Mouse (Mus musculus): Measurements from ENCODE around the gene Mecom. TPM values are rescaled to one million over a fixed set of nuclear protein-coding genes. Genes with fewer than 3 reads are reported as not detected.
A peak's percentile ranks its signal among the peaks of the same experiment; 100 is the strongest.

Gene Mecom
- total RNA-seq, 2 experiments from 2014 or later = 16.9 to 21.6 TPM

DNA sequence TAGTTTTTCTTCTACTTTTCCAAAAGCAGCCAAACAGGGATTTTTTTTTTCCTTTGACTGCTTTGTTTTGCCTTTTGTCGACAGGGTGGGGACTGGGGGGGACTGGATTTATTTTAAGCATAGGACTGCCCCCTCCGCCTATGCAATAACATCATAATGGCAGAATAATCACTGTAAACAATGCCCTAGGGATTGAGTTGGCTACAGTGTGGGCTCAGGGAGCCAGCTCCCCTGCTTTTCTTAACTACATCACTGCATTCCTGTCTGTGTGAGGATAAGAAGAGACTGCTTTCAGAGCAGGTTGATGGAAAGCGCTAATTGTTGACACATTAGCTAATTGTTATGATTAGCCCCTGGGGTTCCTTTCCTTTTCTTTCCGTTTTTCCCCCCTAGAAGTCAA is 155.6 kb downstream of the Mecom start:
- DNase-seq = peak; percentile 15 to 27
- intact Hi-C loops (cut with DNase I) = no loop called here

DNA sequence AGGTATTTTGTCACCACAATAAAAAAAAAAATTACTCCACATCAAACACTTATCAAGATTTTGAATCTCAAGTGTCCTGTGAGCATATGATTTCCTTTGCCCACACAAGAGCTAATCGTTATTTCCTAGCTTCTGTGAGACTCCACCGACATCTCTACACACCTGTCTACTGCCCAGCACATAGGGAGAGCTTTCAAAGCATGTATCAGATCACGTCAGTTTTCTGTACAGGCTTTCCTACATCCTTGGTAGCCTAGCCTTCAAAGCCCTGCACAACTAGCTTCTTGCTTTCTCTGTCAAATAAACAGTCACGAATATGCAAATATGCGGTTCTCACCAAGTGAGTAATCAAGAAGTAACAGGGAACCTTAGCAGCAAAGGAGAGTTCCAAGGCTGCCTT is 157.5 kb downstream of the Mecom start:
- DNase-seq = no peak
- intact Hi-C loops (cut with DNase I) = no loop called here

DNA sequence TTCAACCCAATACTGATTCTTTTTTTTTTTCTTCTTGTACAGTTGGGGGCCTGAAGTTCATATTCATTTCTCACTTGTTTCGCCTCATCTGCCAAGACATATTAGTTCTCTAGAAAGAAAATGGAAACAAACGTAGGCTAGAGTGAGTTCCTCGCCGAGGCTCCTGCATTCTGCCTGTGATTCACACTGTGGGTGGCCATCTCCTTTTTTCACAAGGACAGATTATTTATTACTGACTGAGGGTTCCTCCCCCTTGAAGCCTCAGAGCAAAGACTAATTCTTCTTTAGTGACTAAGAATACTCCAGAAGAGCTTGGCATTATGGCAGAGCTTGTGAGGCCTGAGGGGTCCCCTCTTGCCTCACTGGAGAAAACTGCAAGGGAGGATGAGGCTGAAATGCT is 167.5 kb downstream of the Mecom start:
- DNase-seq = no peak
- intact Hi-C loops (cut with DNase I) = no loop called here

DNA sequence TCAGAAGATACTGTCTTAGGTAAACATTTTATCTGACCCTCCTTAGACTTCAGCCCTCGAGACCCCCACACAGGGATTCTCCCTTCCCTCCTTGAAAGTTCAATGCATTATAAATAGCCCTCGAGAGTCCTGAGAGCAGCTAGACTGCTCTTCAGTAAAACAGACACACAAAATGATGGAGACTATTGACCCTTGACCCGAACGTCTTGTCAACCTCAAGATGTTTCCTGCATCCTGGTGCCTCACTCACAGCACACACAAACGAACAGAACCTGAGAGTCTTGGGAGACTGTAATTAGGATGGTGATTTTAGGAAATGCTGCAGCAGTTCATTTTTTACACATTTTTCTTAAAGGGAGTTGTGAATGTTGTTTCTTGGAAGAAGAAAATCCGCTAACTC is 168.5 kb downstream of the Mecom start:
- intact Hi-C loops (cut with DNase I) = no loop called here

DNA sequence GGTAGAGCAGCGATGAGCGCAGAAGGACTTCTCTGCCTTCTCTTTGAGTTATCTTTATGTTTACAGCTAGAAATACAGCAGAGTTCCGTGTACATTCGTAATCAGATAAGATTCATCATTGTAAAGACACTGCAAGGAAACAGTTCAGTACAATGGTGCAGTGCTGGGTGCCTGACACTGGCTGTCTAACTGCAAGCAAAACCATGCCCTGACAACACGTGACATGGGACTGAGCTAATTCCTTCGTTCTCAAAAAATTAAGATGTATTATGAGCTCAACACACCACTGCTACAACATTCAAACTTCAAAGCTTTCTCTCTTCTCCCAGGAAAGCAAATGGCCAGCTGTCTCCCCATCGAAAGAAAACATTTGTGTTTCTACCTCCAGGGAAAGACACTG is 176.3 kb downstream of the Mecom start:
- intact Hi-C loops (cut with DNase I) = no loop called here
- no peak for DNase-seq

More for the DNA sequence above, 168.5 kb downstream of the Mecom start:
- DNase-seq = no peak

DNA sequence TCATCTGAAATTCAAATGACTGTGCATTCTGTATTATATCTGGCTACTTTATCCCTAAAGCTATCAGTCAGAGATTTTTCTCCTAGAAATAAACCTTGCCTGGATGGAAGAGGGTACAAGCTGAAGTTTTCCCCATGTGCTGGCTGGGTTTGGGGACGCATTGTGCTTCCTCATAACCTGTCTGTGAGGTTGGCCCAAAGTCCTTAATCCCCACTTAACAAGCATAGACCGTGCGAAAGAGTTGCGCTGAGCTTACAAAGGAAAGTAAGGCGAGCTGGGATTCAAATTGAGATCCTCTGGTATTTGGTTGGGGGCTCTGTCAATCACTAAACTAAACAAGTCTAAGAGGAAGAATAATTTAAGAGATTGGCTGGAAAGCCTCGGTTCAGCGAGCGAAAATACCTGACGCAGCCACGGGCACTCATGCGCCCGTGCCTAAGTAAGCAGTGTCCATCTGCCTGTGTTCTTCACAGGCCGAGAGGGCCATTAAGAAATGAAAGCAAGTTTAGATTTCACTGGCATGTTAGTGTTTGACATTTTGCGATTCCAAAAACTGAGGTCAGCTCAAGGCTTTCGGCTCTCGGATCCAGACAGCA is 176.8 kb downstream of the Mecom start:
- no peak for DNase-seq
- intact Hi-C loops (cut with DNase I) = no loop called here

DNA sequence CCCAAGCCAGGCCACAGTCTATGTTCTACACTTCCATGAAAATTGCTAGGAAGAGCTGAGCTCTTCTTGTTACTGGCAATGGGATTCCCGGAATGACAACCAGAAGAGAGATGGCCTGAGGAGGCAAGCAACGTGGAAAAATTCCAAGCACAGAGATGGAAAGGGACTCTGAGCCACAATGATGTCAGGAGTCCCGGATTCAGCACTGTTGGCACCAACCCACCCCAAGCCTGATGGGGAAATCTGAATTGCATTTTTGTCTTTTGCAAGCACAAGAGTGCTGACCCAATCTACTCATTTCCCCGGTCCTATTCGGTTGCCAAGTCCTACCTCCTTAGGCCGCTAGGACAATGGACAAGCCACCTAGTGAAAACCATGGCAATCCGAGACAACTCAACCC is 181.2 kb downstream of the Mecom start:
- DNase-seq = no peak
- intact Hi-C loops (cut with DNase I) = loop anchor here (5.0 kb wide), 1 partner anchor 141 kb away; no protein-coding TSS in a partner anchor

DNA sequence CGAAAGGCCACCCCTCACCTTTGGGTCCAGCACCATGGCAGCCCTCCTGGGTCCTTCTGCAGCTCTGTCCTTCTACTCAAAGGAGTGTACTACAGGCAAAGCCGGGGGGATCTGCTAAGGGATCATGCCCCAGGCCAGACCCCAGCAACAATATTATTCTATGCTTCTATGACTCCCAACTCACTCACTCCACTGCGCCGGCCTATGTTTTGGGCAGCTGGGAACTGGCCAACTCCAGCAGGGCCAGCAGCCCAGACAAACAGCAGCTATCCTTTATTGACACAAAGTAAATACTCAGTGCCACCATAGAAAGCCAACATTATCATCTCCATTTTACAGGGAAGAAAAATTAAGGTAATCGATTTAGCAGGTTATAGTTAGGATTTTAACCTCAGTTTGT is 186.6 kb downstream of the Mecom start:
- peak in 1 of 2 experiments; percentile 19 for DNase-seq
- intact Hi-C loops (cut with DNase I) = no loop called here

DNA sequence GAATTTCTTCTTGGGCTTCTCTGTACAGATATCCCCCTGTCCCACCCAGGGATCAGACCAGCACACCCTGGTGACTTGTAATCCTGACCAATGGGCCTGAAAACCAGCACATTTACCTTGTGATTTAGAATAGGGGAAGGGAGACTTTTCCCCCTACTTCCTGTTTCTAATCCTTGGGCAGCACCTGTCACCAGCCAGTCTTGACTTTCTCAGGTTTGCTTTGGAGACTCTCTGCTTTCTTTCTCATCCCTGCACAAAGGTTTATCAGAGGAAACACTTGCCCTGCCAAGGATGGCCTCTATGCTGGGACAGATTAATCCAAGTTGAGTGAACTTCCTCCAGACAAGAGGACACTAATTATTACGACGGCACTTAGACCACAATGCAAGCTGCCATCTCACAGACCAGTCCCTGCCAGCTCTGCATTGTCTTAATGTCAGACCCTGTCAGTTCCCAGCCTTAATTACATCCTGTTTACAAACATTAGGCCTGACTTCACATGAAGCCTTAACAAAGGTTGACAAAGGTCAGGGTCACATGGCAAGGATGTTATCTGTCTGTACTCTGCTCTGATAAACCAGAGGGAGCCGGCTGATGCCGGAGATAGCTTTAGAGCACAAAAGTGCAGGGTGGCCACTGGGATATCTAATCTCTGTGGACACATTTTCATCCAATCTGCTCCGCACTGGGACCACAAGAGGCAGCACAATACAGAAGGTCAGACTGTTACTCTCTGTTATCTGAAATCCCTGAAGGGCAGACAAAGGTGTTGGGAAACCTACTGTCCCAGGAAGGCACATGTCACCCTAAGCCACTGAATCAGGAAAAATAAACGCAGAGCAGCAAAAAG is 193.7 kb downstream of the Mecom start:
- DNase-seq = no peak
- intact Hi-C loops (cut with DNase I) = no loop called here

DNA sequence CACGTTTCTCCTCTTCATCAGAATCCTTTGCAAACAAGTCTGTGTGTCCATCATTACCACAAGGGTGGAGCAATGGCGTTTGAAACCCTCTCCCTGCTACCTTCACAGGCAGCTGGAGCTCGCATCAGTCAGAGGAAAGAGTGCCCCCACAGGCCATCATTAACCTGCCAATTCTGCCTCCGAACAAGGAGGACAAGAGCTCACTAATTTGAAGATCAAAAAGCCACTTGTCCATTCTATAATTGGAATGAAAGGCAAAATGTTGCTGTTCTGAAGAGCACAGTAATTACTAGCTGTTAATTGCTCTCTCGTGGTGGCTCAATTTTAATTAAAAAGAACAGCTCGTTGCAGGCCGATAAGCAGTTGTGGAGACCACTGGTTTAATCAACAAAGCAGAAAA is 198.5 kb downstream of the Mecom start:
- intact Hi-C loops (cut with DNase I) = no loop called here
- no peak for DNase-seq

DNA sequence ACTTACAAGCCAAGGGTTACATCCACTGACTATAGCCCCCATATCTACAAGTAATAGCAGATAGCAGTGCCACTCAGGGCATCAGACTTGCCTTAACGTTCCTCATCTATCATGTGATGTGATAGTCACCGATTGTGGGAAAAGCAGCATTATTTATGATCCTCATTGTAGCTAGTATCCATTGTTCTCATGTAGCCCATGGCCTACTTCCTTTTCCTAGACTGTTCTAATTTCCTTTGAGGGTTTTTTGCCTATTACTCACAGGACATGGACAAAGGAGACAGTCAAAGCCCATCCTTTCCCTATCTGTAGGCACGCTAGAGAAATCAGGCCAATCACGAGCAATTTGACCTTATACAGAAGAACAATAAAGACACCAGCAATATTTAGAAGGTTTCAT is 203.7 kb downstream of the Mecom start:
- intact Hi-C loops (cut with DNase I) = no loop called here
- DNase-seq = no peak

DNA sequence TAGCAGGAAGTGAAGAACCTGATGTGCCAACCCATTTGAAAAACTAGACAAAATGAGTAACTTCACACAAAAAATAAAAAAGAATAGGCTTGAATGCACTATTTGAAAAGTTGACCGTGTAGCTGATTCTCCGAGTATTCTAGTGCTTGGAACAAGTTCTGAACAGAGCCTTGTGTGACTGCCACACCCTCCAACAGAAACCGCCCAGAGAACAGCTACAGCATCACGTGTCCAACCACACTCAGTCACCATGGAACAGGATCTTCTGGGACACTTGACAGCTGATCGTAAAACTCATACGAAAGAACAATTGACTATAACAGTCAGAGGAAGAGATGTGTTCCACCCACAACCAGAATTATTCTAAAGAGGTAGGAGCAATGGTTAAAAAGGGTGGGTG is 215.5 kb downstream of the Mecom start:
- intact Hi-C loops (cut with DNase I) = no loop called here
- DNase-seq = no peak

DNA sequence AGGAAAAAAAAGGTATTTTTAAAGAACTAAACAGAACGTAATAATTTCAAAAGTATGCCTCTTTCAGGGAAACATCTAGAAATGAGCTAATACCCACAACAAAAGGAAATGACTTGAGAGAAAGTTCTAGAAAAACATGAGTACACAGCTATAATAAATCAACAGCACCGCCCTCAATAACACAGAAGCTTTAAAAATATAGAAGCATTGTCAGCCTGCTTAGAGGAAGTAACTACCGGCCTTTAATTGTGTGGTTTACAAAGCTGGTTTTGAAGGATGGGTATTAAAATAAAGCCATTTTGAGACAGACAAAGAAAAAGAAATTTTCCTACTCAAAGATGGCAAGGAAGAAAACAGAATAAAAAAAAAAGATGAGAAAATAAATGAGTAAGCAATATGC is 217.3 kb downstream of the Mecom start:
- intact Hi-C loops (cut with DNase I) = no loop called here
- no peak for DNase-seq

DNA sequence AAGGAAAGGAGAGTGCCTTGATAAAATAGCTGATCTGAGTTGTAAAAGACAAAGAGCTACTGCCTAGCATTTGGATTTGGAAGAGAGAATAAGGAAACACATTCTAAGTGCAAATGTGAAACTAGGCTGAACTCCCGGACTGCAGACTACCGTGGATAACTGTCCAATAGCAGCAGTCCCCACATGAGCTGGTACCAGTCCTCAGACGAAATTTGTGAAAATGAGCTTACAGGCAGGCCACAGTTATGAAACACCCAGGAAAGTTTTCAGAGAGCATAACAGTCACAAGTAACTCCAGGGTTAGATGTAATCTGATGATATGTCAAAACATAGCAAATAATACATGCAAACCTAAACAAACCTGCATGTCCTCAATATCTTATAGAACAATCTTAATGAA is 217.8 kb downstream of the Mecom start:
- DNase-seq = no peak
- intact Hi-C loops (cut with DNase I) = no loop called here

DNA sequence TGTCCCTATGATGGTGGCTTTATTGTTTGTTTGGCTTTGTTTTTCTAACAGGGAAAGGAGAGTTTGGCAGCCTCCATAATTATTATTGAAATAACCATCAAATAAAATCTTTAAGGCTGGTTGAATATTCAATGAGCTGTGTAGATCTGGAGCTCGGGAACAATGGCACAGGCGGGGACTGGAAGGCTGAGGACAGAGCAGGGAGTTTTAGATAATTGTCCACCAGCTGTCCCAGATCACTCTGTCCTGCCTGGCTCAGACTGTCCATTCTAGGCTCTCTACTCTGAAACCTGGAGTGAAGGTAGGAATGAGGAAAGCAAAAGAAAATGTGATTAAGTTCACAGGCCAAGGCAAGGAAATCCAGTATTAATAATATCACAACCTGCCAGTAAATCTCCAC is 232.9 kb downstream of the Mecom start:
- DNase-seq = no peak
- intact Hi-C loops (cut with DNase I) = no loop called here

DNA sequence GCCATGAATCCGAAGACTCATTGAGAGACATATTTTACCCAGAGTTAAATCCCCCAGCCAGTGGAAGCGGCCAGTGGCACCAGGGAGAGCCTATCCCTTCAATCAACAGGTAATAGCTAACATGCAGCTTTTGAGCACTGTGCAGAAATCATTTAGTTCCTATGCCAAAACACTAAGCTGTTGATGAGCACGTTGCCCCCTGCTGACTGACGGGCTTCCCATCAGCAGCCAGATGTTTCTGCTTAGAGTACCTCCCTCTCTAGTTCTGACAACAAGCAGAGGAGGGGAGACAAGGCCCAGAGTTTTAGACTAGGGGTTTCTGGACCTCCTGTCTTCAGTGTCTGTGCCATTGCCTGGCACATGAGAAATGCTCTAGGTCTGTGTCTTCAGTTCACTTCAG is 239.7 kb downstream of the Mecom start:
- intact Hi-C loops (cut with DNase I) = no loop called here
- DNase-seq = no peak

DNA sequence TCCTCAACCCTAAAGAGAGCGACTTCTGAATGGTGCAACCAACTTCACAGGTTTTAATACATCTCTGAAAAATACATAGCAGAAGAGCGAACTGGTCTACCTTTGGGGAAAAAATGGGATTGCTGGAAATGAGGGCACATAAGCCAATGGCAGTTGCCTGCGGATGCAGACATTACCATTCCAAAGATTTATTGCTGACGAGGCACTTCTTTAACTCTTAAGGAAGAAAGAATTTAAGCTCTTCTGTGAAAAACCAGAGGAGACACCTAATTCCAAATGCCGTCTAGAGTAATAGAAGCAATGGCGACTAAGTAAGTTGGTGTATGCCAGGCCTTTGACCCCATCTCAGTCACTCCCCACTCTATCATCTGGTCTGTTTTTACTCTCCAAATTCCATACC is 240.2 kb downstream of the Mecom start:
- DNase-seq = no peak
- intact Hi-C loops (cut with DNase I) = no loop called here

DNA sequence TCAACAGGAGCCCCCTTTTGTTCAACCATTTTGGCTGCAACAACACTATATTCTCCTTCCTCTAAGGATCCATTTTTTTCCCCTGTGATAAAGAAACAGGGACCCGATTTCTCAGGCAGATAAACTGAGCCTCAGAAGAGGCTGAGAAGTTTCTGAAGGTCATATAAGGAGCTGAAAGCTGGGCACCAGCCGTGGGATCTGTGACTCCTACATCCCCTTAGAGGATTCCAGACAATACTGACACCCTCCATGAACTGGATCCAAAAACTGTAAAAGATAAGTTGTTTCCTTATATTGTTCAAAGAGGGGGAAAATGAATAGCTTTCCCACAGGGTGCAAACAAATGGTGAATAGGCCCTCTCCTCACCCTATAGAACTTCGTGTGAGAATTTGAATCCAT is 241.7 kb downstream of the Mecom start:
- intact Hi-C loops (cut with DNase I) = no loop called here
- DNase-seq = no peak

DNA sequence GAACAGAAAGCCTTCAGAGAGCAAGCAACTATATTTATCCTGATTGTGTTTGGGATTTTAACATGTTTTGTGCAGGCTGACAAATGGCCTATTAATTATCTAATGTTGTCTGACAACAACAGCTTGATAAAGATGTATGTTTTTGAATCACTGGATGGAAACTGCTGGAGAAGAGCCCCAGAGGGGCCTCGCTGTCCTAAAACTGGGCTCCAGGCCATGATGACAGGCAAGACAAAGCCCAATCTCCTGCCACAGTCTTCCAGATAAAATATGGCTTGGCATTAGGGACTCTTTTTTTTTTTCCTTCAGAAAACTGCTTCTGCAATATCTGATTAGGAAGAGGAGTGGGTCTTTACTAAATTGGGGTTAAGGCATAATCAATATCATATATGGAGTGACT is 248.3 kb downstream of the Mecom start:
- intact Hi-C loops (cut with DNase I) = no loop called here

DNA sequence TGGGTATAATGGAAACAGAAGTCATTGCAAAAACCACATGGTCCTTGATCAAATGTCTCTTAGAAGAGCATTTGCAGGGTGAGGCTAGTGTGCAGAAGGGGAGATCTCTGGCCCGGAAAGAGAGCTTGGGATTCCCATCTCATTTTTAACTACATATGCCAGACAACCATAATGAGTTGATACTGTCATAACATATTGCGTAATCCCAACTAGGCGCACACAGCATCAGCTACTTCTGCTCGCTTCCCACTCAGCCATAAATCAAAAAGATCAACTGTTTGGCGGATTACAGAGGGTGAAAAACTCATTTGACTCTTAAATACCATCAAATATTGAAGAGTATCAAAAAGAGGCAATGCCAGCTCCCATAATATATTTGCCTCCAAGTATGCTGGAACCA is 253.4 kb downstream of the Mecom start:
- DNase-seq = no peak
- intact Hi-C loops (cut with DNase I) = no loop called here

More for the DNA sequence above, 248.3 kb downstream of the Mecom start:
- DNase-seq = no peak

DNA sequence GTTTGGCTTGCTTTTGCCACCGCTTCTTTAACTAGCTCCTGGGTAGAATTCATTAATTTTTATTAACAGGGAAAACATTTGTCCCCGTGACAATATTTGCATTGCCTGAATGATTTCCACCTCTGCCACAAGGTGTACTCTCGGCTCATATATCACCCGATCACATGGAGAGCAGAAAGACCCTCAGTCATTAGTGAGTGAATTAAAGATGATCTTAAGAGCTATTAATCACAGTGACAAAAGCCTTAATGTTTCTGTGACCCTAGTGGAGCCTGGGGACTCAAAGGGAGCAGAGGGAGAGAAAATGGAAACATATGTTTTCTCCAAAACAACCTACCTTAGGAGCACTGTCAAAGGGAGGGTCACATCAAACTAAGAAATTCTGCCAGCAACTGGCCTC is 261.3 kb downstream of the Mecom start:
- no peak for DNase-seq
- intact Hi-C loops (cut with DNase I) = no loop called here

DNA sequence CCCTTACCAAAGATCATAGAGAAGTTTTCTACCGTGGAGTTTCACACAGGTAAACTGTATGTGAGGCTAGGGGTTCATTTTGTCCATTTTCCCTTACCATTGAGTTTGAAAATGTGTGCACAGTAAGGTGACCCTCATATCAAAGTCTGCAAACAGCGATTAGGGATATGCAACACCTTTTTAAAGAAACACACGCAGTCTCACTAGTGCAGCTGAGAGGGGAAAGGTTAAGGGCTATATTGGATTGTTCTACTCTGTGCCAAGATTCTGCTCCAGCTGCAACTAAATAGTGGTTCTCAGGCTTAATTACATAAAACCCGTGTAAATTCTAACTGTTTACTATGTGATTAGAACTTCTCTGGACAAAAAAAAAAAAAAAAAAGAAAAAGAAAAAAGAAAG is 263.7 kb downstream of the Mecom start:
- intact Hi-C loops (cut with DNase I) = no loop called here

More for the DNA sequence above, 263.7 kb downstream of the Mecom start:
- DNase-seq = no peak
